Mouse (Mus musculus) hindbrain, embryonic 10.5 days (tissue): ENCODE measurements around the gene Adamts4. TPM values are rescaled to one million over a fixed set of nuclear protein-coding genes. Genes with fewer than 3 reads are reported as not detected.

Experiments
- polyA plus RNA-seq: library from polyadenylated mRNA; unstranded; fragments of >200 nt; fragmentation: Nextera tagmentation; extraction: Ambion mirVana; gene quantifications from 2 replicates; pipeline ENCODE4 v1.2.1, GENCODE M21; 2016

Gene Adamts4
- polyA plus RNA-seq, 1 experiment from 2014 or later = 10.4 TPM

Other genes with a start within 250 kb of the Adamts4 start
- 0.30 and 0.64 TPM in 2 replicates for gene Fcgr4, start 231.5 kb upstream of the Adamts4 start, polyA plus RNA-seq
- gene Fcgr3, start 185.5 kb upstream of the Adamts4 start, polyA plus RNA-seq = 4.7 and 7.6 TPM in 2 replicates
- 5.4 and 13.0 TPM in 2 replicates for gene Cfap126, start 136.5 kb upstream of the Adamts4 start, polyA plus RNA-seq
- 295 and 301 TPM in 2 replicates for gene Sdhc, start 99.8 kb upstream of the Adamts4 start, polyA plus RNA-seq
- gene Mpz, start 99.7 kb upstream of the Adamts4 start, polyA plus RNA-seq = 1.3 and 1.6 TPM in 2 replicates
- 19.9 and 32.8 TPM in 2 replicates for gene Pcp4l1, start 54.2 kb upstream of the Adamts4 start, polyA plus RNA-seq
- gene Nr1i3, start 36.5 kb upstream of the Adamts4 start, polyA plus RNA-seq = 0.21 and 0.27 TPM in 2 replicates
- 33.1 and 36.2 TPM in 2 replicates for gene Tomm40l, start 27.9 kb upstream of the Adamts4 start, polyA plus RNA-seq
- 3.4 and 4.7 TPM in 2 replicates for gene Apoa2, start 25.4 kb upstream of the Adamts4 start, polyA plus RNA-seq
- 16.3 and 22.8 TPM in 2 replicates for gene Fcer1g, start 16.1 kb upstream of the Adamts4 start, polyA plus RNA-seq
- 250 and 275 TPM in 2 replicates for gene Ndufs2, start 967 bp downstream of the Adamts4 start, polyA plus RNA-seq
- gene B4galt3, start 19.9 kb downstream of the Adamts4 start, polyA plus RNA-seq = 70.3 and 80.9 TPM in 2 replicates
- gene Ppox, start 30.8 kb downstream of the Adamts4 start, polyA plus RNA-seq = 54.1 and 56.2 TPM in 2 replicates
- gene Usp21, start 37.6 kb downstream of the Adamts4 start, polyA plus RNA-seq = 95.6 and 111 TPM in 2 replicates
- 105 and 111 TPM in 2 replicates for gene Ufc1, start 44.6 kb downstream of the Adamts4 start, polyA plus RNA-seq
- 46.2 and 48.4 TPM in 2 replicates for gene Dedd, start 78.7 kb downstream of the Adamts4 start, polyA plus RNA-seq
- gene Nit1, start 95.2 kb downstream of the Adamts4 start, polyA plus RNA-seq = 39.6 and 46.0 TPM in 2 replicates
- 130 and 147 TPM in 2 replicates for gene Pfdn2, start 95.2 kb downstream of the Adamts4 start, polyA plus RNA-seq
- 2.1 and 2.5 TPM in 2 replicates for gene Klhdc9, start 110.4 kb downstream of the Adamts4 start, polyA plus RNA-seq
- gene Nectin4, start 119.7 kb downstream of the Adamts4 start, polyA plus RNA-seq = 1.5 and 1.7 TPM in 2 replicates
- gene Arhgap30, start 138.5 kb downstream of the Adamts4 start, polyA plus RNA-seq = 0.82 and 0.98 TPM in 2 replicates
- gene Usf1, start 160.9 kb downstream of the Adamts4 start, polyA plus RNA-seq = 143 and 159 TPM in 2 replicates
- 9.7 and 10.1 TPM in 2 replicates for gene Tstd1, start 168.5 kb downstream of the Adamts4 start, polyA plus RNA-seq
- 22.2 and 28.7 TPM in 2 replicates for gene F11r, start 187.1 kb downstream of the Adamts4 start, polyA plus RNA-seq